Mouse (Mus musculus) mesoderm, embryonic 11.5 days (tissue): ENCODE measurements around the gene Rpl11.
A peak's percentile ranks its signal among the peaks of the same experiment; 100 is the strongest.
"Not testable (repeated sequence)": the region's sequence is repeated elsewhere in the genome, so short reads cannot be mapped to it uniquely, and the experiment has no call there.

ENCODE experiments used
- DNase-seq: peaks from one replicate; pipeline ENCODE4 v3.0.0-alpha.2; 2012; ENCODE audit warnings: low read depth, low spot score

The Rpl11 gene

DNA sequence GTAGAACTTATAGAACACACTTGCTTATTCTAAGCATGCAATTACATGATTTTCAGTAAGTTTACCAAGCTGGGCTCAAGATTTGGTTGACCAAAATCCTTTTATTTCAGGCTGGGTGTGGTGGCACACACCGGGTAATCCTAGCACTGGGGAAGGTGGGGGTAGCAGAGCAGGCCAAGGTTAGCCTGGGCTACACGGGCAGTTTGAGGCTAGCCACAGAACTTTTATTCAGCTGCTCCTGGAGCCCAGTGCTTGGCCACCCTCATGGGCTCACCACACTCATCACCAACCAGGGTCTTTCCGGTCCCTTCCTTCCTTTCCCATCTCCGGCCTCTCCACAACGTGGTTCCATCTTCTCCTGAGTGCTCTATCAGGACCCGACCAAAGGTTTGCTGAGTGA lies 17.4 kb upstream of the Rpl11 start:
- no peak for DNase-seq

DNA sequence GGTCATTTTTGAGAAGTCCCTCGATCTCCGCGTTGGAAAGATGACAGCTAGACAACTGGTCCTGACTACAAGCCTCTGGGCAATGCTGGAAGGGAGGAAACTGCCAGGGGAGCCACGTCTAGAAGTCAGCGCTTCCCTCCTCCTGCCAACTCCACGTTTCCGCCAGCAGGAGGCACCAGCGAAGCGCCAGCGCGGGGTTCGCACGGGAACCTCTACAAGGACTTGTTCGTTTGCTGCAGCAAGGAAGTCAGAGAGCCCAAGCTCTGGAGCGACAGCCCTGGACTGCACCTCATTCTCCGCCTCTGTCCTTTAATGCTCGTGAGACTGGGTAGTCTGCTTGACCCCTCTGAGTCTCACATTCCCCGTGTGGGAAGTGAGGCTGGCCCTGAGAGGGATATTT lies 16.7 kb upstream of the Rpl11 start:
- peak; percentile 89 for DNase-seq

DNA sequence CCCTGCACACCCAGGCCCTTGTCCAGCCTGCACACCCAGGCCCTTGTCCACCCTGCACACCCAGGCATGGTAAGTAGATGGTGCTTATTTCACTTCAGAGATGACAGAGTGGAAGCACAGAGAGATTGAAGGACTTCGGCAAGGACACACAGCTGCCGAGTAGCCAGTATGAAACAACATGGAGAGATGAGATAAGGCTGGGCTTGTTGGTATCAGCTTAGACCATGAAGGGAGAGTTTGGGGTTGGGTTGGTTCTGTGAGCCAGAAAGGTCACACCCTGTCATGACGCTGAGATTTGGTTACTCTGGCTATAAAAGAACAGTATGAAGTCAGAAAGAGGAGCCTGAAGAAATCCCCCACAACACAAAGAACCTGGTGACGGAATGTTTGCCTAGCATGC lies 16.1 kb upstream of the Rpl11 start:
- DNase-seq = no peak

DNA sequence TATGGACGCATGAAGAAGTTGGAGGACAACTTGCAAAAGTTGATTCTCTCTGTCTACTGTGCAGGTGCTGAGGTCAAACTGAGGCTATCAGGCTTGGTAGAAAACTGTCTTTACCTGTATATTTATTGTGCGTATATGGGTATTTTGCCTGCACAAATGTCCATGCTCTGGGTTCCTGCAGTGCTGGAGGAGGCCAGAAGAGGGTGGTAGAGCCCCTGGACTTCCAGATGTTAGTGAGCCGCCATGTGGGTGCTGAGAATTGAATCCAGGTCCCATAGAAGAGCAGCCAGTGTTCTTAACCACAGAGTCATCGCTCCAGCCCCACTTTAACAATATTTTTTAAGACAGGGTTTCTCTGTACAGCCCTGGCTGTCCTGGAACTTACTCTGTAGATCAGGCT lies 9.9 kb upstream of the Rpl11 start:
- no peak for DNase-seq

DNA sequence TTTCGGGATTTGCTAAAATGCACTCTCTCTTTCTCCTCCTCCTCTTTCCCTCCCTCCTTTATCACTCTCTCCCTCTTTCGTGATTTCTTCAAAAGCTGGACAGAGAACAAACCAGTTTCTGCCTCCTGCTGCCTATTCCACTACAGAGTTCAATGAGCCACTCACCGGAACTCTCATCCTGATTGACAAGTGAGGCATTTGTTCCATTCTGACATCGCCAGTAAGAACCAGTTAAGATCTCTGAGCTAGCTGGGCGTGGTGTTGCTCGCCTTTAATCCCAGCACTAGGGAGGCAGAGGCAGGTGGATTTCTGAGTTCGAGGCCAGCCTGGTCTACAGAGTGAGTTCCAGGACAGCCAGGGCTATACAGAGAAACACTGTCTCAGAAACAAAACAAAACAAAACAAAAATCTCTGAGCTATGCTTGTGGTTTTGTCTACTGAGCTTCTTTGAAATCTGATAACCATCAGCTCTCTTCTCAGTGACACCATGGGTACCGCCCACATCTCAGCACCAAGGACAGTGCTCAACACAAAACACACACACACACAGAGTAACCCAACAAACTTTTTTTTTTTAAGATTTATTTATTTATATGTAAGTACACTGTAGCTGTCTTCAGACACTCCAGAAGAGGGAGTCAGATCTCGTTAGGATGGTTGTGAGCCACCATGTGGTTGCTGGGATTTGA lies 6.7 kb upstream of the Rpl11 start:
- not testable (repeated sequence) for DNase-seq

DNA sequence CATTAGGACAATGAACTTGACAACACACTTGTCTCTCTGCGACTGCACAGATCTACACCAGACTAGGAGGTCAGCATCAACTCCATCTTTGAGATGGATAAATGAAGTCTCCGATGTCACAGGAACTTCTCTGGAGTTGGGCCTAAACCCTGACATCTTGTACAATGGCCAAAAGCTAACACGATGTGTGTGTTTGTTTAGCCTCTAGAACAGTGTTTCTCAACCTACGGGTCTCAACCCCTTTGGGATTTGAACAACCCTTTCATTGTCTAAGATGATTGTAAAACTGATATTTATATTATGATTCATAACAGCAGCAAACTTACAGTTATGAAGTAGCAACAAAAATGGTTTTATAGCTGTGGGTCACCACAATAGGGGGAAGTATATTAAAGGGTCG lies 4.7 kb upstream of the Rpl11 start:
- DNase-seq = no peak

DNA sequence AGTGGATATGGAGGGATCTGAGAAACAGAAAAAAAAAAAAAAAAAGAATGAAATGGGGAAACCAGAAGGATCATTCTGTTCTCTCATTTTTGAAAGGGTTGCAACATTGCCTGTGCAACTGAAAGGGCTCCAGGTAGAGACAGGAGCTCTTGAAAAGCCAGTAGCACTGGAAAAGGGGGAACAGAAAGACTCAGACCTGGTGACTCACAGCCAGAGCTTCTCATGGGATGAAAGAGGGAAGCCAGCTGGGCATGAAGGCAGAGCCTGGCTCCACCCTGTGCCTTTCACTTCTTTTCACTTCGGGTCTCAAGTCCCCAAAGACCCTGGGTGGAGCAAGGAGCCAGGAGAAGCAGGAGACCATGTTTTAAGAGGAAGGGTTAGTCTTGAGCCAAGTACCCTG lies 2.8 kb upstream of the Rpl11 start:
- DNase-seq = no peak

DNA sequence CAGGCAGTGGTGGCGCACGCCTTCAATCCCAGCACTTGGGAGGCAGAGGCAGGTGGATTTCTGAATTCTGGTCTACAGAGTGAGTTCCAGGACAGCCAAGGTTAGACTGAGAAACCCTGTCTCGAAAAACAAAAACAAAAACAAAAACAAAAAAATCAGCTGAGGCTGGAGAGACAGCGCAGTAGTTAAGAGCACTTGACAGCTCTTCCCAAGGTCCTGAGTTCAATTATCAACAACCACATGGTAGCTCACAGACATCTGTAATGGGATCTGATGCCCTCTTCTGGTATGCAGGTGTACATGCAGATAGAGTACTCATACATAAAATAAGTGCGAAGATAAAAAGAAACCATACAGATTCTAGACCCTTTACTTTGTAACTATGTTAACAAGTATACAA lies 615 bp upstream of the Rpl11 start:
- DNase-seq = no peak

DNA sequence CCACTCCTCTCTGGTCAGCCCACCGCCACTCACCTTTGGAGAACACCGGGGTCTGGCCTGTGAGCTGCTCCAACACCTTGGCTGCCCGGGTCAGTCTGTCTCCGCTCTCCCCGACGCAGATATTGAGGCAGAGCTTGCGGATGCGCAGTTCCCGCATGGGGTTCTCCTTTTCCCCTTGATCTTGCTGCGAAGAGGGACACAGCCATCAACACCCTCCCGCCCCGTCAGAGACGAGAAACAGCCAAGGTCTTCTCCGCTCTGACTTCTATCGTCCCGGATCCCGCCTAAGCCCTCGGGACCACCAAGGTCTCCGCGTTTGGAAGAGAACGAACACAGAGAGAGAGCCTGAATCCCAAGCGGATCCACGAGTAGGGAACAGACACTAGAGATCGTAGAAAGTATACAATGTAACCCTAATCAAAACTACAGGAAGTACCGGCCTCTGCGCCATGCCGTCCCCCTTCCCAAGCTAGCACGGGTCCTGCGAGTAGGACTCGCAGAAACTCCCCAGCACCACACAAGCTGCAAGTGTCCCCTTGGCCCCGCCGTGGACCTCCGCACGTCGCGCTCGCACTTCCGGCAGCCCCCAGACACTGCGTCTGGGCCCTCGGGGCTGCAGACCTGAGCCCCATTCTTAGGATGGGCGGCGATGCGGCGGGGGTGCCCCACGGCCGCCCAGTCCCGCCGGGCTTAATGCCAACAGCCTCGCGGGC lies 538 bp downstream of the Rpl11 start:
- DNase-seq = no peak

DNA sequence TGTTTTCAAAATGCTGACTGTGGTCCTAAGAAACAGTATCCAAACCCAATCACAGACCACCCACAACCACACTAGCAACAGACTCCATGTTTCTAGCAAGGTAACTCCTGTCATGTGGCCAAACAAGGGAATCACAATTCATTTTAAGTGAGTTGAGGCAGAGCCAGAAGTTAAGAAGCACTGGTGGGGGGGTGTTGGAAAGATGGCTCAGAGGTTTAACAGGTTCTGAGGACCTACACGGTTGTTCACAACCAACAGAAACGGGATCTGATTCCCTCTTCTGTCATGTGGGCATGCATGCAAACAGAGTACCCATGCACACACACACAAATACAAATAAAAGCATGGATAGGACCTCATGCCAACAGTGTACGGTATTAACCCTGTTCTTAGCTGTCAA lies 1.2 kb downstream of the Rpl11 start:
- no peak for DNase-seq

DNA sequence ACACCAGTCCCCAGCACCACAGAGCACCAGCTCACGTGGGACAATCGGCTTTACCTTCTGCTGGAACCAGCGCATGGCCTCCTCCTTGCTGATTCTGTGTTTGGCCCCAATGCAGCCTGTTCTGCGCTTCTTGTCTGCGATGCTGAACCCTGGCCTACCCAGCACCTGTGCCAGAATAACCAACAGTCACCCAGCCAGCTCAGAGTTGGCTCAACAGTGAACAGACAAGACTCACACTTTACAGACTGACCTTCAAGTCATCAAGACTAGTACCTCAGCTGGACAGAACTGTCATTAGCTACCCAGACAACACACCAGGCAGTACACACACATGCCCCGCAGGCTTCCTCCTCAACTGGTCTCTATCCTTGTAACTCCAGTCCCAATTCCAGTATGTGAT lies 3.0 kb downstream of the Rpl11 start:
- DNase-seq = no peak

DNA sequence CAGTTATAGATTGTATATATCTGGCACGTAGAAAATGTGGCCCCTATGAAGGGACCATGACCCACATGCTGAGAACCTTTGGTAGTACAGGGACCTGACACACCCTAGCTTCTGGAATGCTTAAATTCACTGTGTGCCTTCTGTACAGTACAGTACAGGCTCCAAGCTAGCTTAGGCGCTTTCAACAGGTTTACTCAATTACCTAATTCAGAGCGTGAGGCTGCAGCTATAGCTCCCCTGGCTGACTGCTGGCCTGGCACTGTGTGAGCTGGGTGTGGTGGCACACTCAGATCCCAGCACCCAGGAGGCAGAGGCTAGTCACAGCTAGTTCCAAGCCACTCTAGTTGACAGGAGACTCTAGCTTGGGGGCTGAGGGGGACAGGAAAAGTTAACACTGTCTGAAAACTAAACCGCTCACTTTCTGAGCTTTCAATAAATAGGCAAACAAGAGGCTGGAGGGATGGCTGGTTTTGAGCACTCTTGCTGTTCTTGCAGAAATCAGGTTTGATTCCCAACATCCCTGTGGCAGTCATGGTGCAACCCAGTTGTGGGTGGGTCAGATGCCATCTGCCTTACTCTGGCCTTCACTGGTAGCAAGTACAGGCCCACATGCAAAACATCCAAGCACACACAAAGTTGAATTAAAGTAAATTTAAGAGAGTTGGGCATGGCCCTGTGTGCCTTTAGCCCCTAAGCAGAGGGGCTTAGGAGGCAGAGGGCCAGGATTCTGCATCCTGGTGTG lies 4.8 kb downstream of the Rpl11 start:
- DNase-seq = no peak

DNA sequence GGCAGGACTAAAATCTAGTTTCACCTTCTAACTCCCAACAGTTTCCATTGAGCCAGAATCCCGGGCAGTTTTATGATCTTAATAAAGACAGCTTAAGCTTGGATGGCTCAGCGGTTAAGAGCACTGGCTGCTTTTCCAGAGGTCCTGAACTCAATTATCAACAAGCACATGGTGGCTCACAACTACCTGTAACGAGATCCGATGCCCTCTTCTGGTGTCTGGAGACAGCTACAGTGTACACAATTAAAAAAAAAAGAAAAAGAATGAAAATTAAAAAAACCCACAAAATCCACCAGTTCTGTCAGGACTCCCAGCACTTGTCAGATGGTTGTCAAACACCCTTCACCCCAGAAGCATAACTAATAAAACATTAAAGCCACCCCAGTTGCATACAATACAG lies 5.6 kb downstream of the Rpl11 start:
- no peak for DNase-seq

DNA sequence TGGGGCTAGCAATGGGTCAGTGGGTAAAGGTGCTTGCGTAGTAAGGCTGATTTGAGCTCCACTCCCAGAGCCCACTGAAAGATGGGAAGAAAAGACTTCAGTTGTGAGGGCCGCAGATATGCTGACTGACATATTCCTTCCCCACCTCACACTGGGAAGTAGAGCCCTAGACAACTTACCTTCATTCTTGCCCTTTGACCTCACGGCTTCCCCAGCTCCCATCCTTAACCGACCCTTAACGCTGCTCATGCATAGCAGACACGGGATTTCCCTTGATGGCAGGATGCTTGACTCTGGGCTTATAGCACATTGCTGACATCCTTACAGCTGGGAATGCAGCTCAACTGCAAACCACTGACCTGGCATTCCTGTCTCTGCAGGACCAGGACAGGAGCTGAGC lies 6.3 kb downstream of the Rpl11 start:
- DNase-seq = no peak

DNA sequence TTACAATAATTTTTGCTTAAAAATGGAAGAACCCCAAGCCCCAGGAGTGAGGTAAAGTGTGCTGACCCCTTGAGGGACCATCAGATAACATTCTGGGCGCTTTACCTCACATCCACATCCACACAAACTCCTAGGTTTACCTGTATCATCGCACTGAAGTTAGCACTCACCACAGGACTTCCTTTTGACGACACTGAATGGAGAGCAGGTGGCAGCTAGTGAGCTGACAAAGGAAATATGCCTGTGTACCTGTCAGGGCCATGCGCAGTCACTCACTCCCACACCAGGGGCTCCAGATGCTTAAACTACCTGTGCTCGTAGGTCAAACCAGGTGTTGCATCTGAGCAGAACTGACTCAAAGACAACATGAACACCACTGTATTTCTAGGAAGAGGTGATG lies 8.1 kb downstream of the Rpl11 start:
- no peak for DNase-seq

DNA sequence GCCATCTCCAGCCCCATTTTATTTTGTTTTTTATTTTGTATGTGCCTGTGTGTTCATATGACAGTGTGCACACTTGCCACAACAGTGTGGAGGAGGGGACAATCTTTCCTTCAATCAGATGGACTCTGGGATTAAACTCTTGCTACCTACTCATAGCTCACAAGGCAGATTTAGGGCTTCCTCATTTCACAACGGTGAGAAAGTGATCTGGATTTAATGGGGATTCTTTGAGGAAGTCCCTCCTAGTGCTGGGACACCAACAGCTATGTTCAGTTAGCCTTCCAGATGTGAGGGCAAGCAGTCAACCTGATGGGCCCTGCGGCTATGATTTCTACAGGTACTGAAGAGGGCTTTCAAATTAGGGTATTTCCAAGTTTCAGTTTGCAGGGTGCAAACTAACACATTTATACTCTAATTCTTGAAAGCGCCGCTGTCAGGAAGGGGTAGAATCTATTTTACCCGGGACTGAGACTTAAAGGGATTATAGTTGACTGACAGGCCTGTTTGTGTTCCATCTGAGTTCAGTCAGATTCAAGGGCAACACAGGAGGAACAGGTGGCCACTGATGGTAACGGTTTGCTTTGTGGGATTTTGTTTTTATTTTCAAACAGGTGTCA lies 9.3 kb downstream of the Rpl11 start:
- no peak for DNase-seq

DNA sequence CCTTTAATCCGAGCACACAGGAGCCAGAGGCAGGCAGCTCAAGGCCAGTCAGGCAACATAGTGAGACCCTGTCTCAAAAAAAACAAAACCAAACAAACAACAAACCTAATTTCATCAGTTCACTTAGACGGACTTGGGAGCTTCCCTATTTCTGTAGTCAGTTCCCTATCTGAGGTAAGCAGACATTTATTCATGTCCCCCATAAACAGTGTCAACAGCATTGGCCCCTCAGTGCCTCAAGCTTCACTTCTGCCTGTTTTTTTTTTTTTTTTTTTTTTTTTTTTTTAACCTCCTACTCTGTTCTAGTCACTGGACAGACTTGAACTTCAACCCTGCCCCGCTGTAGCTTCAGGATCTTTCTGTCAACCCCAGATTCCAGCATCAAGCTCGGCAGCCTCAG lies 18.1 kb downstream of the Rpl11 start:
- no peak for DNase-seq

DNA sequence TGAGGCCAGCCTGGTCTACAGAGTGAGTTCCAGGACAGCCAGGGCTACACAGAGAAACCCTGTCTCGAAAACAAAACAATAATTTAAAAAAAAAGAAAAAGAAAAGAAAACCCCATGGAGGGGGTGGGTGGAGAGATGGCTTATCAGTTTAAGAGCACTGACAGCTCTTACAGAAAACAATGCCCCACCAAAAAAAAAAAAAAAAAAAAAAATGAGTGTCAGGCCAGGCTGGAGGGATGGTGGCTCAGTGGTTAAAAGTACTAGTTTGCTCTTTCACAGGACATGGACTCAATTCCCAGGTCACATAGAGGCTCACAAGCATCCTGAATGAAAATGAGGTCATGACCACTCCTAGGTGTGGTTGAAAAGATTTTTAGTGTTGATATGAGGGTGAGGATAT lies 20.0 kb downstream of the Rpl11 start:
- DNase-seq = no peak

DNA sequence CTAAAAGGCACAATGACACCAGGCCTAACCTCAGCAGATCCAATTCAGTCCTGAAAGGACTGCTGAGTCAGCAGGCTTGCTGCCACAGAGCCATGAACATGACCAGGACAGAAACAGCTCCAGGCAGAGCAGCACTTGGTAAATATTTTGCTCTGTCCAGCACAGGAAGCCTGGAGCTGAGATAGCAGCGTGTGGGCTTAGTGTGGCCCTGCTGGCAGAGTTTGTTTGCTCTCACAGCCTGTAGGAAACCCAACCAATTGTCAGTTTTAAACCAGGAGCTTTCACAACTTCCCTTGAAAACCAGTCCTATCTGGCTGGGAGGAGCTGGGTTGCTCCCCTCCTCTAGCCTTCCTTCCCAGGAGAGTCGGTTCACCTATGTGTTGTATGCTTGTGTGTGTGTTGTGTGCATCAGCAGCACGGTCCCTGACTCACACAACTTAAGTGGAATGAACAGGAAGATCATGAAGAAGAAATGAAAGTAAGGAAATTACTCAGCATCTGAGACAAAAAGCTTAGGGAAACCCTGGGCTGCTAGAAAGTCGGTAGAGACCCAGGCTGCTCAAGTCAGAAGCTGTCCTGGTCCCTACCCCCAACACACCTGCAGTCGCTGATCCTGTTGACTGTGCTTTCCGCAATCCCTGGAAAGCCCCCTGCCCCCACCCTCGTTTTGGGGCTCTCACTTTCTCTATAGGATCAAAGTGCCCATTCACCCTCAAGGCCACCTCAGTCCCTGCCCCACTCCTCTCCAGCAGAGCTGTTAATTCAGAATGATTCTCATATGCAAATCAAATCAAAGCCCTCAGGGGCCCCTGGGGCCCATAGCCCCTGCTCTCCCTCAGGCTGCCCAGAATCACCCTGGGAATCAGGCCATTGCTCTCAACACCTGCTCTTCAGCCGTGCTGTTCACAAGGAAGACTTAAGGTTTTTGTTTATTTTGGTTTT lies 22.0 kb downstream of the Rpl11 start:
- DNase-seq = no peak

DNA sequence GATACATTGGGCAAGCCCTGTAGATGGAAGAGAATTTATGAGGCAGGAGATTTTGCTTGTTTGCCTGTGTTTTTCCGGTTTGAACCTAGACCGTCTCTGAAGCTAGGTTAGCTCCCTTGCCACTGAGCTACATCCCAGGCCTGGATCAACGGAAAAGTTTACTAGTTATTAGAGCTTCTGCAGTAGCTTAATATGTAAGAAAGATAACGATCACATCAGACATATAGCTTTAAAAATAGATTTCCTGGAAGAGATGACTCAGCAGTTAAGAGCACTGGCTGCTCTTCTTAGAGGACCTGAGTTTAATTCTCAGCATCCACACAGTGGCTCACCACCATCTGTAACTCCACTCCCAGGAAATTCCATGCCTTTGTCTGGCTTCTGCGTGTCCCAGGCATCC lies 24.5 kb downstream of the Rpl11 start:
- DNase-seq = no peak

DNA sequence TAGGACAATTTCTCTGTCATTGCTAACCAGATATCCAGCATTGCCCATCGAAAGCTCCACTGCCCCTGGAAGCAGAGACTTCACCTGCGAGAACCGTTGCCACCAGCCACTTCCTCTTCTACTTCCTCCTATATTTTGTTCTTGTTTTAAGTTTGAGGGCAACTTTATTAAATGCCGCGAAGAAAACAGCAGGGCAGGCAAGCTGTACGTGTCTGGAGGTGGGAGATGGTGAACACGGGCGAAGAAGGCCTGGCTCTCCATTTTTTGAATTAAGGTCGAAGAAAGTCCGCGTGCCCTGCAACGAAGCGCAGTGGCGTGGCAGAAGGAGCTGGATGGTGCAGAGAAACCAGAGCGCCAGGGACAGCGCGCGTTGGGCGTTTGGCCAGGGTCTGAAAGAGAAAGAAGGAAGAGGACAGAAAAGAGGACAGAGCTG lies 25.1 kb downstream of the Rpl11 start:
- DNase-seq = no peak
